Mouse (Mus musculus) bone marrow, adult 2 months (tissue): ENCODE results near the gene Mme. TPM values are rescaled to one million over a fixed set of nuclear protein-coding genes. Genes with fewer than 3 reads are reported as not detected.

ENCODE experiments used
- H3K27ac ChIP-seq: fragments of 200-500 bp; 2 replicates; pipeline ENCODE4 v1.5.1; 2012; ENCODE audit warnings: low read depth, mild to moderate bottlenecking, control low read depth, inconsistent platforms, low read length; ENCODE audit not compliant: control insufficient read depth, poor library complexity, insufficient read depth
- H3K4me1 ChIP-seq: fragments of 200-500 bp; 2 replicates; pipeline ENCODE4 v1.6.1; 2011; ENCODE audit warnings: low read length; ENCODE audit not compliant: control insufficient read depth, insufficient read depth
- H3K4me3 ChIP-seq: fragments of 200-500 bp; replicated peaks from 2 replicates; pipeline ENCODE3; 2011; ENCODE audit warnings: mild to moderate bottlenecking, low read depth, low read length, control low read depth; ENCODE audit not compliant: control insufficient read depth
- CTCF ChIP-seq: fragments of 200-500 bp; IDR thresholded peaks from 2 replicates; pipeline ENCODE4 v1.5.1; 2011; ENCODE audit warnings: low read length, control low read depth; ENCODE audit not compliant: control insufficient read depth, insufficient read depth
- POLR2A ChIP-seq: fragments of 200-500 bp; IDR thresholded peaks from 2 replicates; pipeline ENCODE4 v1.6.1; 2011; ENCODE audit warnings: low read depth, mild to moderate bottlenecking, control low read depth, low read length, borderline replicate concordance; ENCODE audit not compliant: control insufficient read depth
- WGBS: fragments of 180-500 bp; shearing (Covaris S2); methylation state at CpG from one replicate; pipeline ENCODE4 v1.1.7; 2018; 5-methylcytosine and 5-hydroxymethylcytosine counted together
- polyA plus RNA-seq: library from polyadenylated mRNA; stranded (reverse); fragments of >200 nt; gene quantifications from 2 replicates; pipeline ENCODE4 v1.2.4, GENCODE M21; 2011; ENCODE audit warnings: low replicate concordance; ENCODE audit not compliant: missing spikeins, insufficient read depth, insufficient read length

The Mme gene
- polyA plus RNA-seq, 1 experiment, result 6.1 TPM

- no peak overlapping the region for H3K27ac ChIP-seq
- TF ChIP-seq CTCF, result no peak
- TF ChIP-seq POLR2A, result no peak
- H3K4me1 ChIP-seq, result no peaks in the 10 kb centered on the region
- WGBS, result 85% methylated on average over 4 of the region's 4 CpGs
- H3K4me3 ChIP-seq, result no peak overlapping the region
These were observed 100.1 kb downstream of the Mme start for GRCm38 (mm10) chr3:63341481-63341880.

GRCm38 (mm10) chr3:63344998-63345397 lies 103.7 kb downstream of the Mme start:
- TF ChIP-seq CTCF (no peak), POLR2A (no peak)
- 78% methylated on average over 5 of the region's 5 CpGs for WGBS

GRCm38 (mm10) chr3:63348893-63349426 lies 107.6 kb downstream of the Mme start:
- Histone ChIP-seq H3K4me3 (no peak overlapping the region), H3K27ac (no peak overlapping the region), H3K4me1 (no peaks in the 10 kb centered on the region)
- TF ChIP-seq CTCF, result no peak
- no peak for TF ChIP-seq POLR2A
- WGBS, result 64% methylated on average over 2 of the region's 2 CpGs

More at GRCm38 (mm10) chr3:63344998-63345397, 103.7 kb downstream of the Mme start:
- Histone ChIP-seq H3K4me3 (no peak overlapping the region), H3K27ac (no peak overlapping the region), H3K4me1 (no peaks in the 10 kb centered on the region)

- H3K4me1 ChIP-seq, result no peaks in the 10 kb centered on the region
- no peak overlapping the region for H3K4me3 ChIP-seq
- TF ChIP-seq CTCF, result no peak
- H3K27ac ChIP-seq, result no peak overlapping the region
- 85% methylated on average over 4 of the region's 4 CpGs for WGBS
These were observed 108.9 kb downstream of the Mme start for GRCm38 (mm10) chr3:63350242-63350641.

- H3K4me3 ChIP-seq, result no peak overlapping the region
- H3K4me1 ChIP-seq, result no peaks in the 10 kb centered on the region
- 73% methylated on average over 3 of the region's 3 CpGs for WGBS
- H3K27ac ChIP-seq, result no peak overlapping the region
- TF ChIP-seq CTCF (no peak), POLR2A (no peak)
These were observed 109.4 kb downstream of the Mme start for GRCm38 (mm10) chr3:63350704-63351103.

GRCm38 (mm10) chr3:63351680-63352260 lies 110.4 kb downstream of the Mme start:
- WGBS, result 76% methylated on average over 1 of the region's 1 CpGs
- Histone ChIP-seq H3K4me1 (no peaks in the 10 kb centered on the region), H3K27ac (no peak overlapping the region), H3K4me3 (no peak overlapping the region)
- TF ChIP-seq POLR2A, result no peak
- no peak for TF ChIP-seq CTCF

GRCm38 (mm10) chr3:63359512-63359911 lies 118.2 kb downstream of the Mme start:
- no peak overlapping the region for H3K27ac ChIP-seq
- TF ChIP-seq POLR2A, result no peak
- TF ChIP-seq CTCF, result no peak
- H3K4me3 ChIP-seq, result no peak overlapping the region
- 73% methylated on average over 1 of the region's 1 CpGs for WGBS
- H3K4me1 ChIP-seq, result no peaks in the 10 kb centered on the region

- 33% methylated on average over 2 of the region's 2 CpGs for WGBS
- Histone ChIP-seq H3K27ac (no peak overlapping the region), H3K4me1 (no peaks in the 10 kb centered on the region), H3K4me3 (no peak overlapping the region)
- TF ChIP-seq POLR2A (no peak), CTCF (no peak)
These were observed 143.7 kb downstream of the Mme start for GRCm38 (mm10) chr3:63384989-63385388.

- TF ChIP-seq CTCF (no peak), POLR2A (no peak)
- WGBS, result 67% methylated on average over 2 of the region's 2 CpGs
- H3K4me3 ChIP-seq, result no peak overlapping the region
- H3K4me1 ChIP-seq, result no peaks in the 10 kb centered on the region
- H3K27ac ChIP-seq, result no peak overlapping the region
These were observed 149.4 kb downstream of the Mme start for GRCm38 (mm10) chr3:63390774-63391173.
